Mouse (Mus musculus): ENCODE results near the gene Plekhg2. TPM values are rescaled to one million over a fixed set of nuclear protein-coding genes. Genes with fewer than 3 reads are reported as not detected.

Gene Plekhg2
- polyA plus RNA-seq, 1 experiment from 2014 or later, result 6.3 TPM

DNA sequence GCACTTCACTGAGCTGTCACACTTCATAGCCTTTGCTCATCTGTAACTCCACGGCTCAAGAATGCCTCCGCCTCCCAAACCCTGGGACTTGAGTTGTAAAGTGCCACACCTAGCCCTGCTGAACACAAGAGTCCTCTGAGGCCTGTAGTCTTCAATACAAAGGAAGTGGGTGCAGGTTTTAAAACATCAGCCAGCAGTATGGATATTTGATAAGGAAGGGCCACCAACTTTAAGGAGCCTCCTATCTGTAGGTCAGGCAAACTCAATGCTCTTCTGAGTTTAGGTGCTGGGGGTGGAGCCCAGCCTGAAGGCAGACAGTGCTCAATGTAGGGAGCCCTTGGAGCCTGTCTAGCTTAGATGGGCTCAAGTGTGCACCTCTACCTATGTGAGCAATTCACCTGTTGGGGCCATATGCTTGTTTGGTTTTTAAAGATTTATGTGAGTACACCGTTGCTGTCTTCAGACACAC, 18.3 kb downstream of the Plekhg2 start:
- H3K27ac ChIP-seq (ENCODE audit: low read length), result no peak overlapping the region
- no peak for ATAC-seq (ENCODE audit: low read depth)
- H3K27me3 ChIP-seq (ENCODE audit: control insufficient read depth, insufficient read depth, low read depth, low read length), result no peaks in the 10 kb centered on the region
- H3K4me3 ChIP-seq (ENCODE audit: low read depth, low read length), result no peak overlapping the region
- H3K9ac ChIP-seq (ENCODE audit: low read depth, low read length), result no peak overlapping the region
- H3K36me3 ChIP-seq (ENCODE audit: control insufficient read depth, insufficient read depth), result peaks cover 25% of the 10 kb centered on the region
- no peaks in the 10 kb centered on the region for H3K9me3 ChIP-seq (replicated peaks; ENCODE audit: control insufficient read depth, low read length)
- no peak overlapping the region for H3K4me2 ChIP-seq (ENCODE audit: low read depth, low read length)
- WGBS (ENCODE audit: insufficient replicate concordance), result 69% methylated on average over 3 of the region's 3 CpGs
- H3K4me1 ChIP-seq (ENCODE audit: control insufficient read depth, low read depth, low read length), result peaks cover 40% of the 10 kb centered on the region

DNA sequence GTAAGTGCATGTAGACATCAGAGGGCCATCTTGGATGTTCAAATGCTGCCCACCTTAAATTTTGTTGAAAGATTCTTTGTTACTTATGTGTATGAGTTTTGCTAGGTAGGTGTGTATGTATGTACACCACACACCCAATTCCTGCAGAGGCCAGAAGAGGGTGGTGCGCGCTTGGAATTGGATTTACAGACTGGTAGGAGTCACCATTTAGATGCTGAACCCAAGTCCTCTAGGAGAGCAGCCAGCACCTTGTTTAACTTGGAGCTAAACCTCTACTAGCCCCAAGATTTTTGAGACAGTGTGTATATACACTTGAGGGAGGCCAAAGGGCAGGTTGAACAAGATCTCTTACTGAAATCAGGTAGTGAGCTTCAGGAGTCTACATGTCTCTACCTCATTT, 19.1 kb downstream of the Plekhg2 start:
- peaks cover 40% of the 10 kb centered on the region for H3K4me1 ChIP-seq (ENCODE audit: control insufficient read depth, low read depth, low read length)
- H3K4me2 ChIP-seq (ENCODE audit: low read depth, low read length), result no peak overlapping the region
- WGBS (ENCODE audit: insufficient replicate concordance), result 91% methylated on average over 2 of the region's 2 CpGs
- H3K36me3 ChIP-seq (ENCODE audit: control insufficient read depth, insufficient read depth), result peaks cover 25% of the 10 kb centered on the region
- no peaks in the 10 kb centered on the region for H3K27me3 ChIP-seq (ENCODE audit: control insufficient read depth, insufficient read depth, low read depth, low read length)
- no peak overlapping the region for H3K4me3 ChIP-seq (ENCODE audit: low read depth, low read length)
- ATAC-seq (ENCODE audit: low read depth), result no peak
- H3K27ac ChIP-seq (ENCODE audit: low read length), result no peak overlapping the region
- no peaks in the 10 kb centered on the region for H3K9me3 ChIP-seq (replicated peaks; ENCODE audit: control insufficient read depth, low read length)
- H3K9ac ChIP-seq (ENCODE audit: low read depth, low read length), result no peak overlapping the region

DNA sequence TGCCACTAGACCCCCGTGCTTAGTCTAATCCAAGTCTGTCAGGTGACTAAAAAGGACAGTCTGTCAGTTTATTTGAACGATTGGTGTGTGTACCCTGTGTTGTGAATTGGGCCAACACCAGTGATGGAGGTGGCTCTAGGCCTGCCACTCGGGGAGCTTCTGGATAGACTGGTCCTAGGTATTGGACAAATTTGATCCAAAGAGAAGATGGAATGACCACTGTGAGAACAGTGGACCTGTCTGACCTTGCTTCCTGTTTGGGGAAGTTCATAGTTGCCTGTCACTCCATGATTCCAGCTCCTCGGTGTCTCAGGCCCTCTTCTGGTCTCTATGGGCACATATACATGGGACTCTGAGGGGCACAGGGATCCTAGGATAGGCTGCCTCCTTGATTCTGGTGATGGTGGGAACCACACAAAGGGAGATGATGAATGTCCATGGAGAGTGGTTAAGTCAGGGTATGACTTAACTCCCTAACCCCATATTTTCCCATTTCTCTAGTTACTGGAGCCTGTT, 20.7 kb downstream of the Plekhg2 start:
- 7% methylated on average over 4 of the region's 4 CpGs for WGBS (ENCODE audit: insufficient replicate concordance)
- peak overlapping the region; percentile 87 for H3K4me2 ChIP-seq (ENCODE audit: low read depth, low read length)
- peak overlapping the region; percentile 89 for H3K4me3 ChIP-seq (ENCODE audit: low read depth, low read length)
- peak overlapping the region; percentile 95 for H3K9ac ChIP-seq (ENCODE audit: low read depth, low read length)
- no peaks in the 10 kb centered on the region for H3K27me3 ChIP-seq (ENCODE audit: control insufficient read depth, insufficient read depth, low read depth, low read length)
- peak overlapping the region; percentile 73 for H3K27ac ChIP-seq (ENCODE audit: low read length)
- H3K36me3 ChIP-seq (ENCODE audit: control insufficient read depth, insufficient read depth), result peaks cover 25% of the 10 kb centered on the region
- H3K4me1 ChIP-seq (ENCODE audit: control insufficient read depth, low read depth, low read length), result peaks cover 30% of the 10 kb centered on the region
- ATAC-seq (ENCODE audit: low read depth), result no peak
- H3K9me3 ChIP-seq (replicated peaks; ENCODE audit: control insufficient read depth, low read length), result no peaks in the 10 kb centered on the region

DNA sequence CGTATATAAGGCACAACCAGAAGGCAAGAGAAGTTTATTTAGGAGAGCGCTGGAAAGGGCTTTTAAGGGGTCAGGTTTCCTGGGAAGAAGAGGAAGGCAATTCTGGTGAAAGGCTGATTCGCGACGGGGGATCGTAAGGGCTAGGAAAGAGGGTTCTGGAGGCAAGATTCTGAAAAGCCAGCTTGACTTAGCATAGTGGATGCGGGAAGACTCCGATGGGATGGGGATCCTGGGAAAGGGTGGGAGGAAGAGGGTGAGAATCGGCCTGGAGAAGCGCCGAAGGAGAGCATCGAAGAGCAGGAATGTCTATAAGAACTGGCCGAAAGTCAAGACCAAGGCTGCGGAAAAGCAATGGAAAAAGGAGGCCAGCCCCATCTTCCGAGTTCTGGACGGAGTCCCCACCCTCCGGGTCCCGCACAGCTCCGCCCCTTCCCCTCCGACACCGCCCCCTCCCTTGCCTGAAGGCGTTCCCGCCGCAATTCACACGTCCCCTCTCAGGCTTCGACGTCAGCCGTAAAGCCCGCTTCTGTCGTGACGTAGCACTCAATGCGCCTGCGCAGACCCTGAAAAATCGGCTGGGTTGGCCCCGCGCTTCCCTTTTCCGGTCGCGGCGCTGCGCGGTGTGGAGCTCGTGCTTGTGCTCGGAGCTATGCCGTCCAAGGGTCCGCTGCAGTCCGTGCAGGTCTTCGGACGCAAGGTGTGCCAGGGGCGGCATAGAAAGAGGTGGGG, 22.1 kb downstream of the Plekhg2 start, which contains the start of gene Rps16:
Gene Rps16 (plus strand): TSS at position 498 of the 729 bp plus-strand sequence.
- peak within 1 kb of the TSS; percentile 95 for H3K9ac ChIP-seq (ENCODE audit: low read depth, low read length)
- peak; percentile 94 for ATAC-seq (ENCODE audit: low read depth)
- peaks cover 27% of the 10 kb centered on the region for H3K4me1 ChIP-seq (ENCODE audit: control insufficient read depth, low read depth, low read length)
- peak within 1 kb of the TSS; percentile 87 for H3K4me2 ChIP-seq (ENCODE audit: low read depth, low read length)
- H3K9me3 ChIP-seq (replicated peaks; ENCODE audit: control insufficient read depth, low read length), result no peaks in the 10 kb centered on the region
- H3K36me3 ChIP-seq (ENCODE audit: control insufficient read depth, insufficient read depth), result peaks cover 25% of the 10 kb centered on the region
- WGBS (ENCODE audit: insufficient replicate concordance), result 2% methylated on average over 50 of the region's 50 CpGs
- peak within 1 kb of the TSS; percentile 73 for H3K27ac ChIP-seq (ENCODE audit: low read length)
- H3K27me3 ChIP-seq (ENCODE audit: control insufficient read depth, insufficient read depth, low read depth, low read length), result no peaks in the 10 kb centered on the region
- peak within 1 kb of the TSS; percentile 89 for H3K4me3 ChIP-seq (ENCODE audit: low read depth, low read length)

DNA sequence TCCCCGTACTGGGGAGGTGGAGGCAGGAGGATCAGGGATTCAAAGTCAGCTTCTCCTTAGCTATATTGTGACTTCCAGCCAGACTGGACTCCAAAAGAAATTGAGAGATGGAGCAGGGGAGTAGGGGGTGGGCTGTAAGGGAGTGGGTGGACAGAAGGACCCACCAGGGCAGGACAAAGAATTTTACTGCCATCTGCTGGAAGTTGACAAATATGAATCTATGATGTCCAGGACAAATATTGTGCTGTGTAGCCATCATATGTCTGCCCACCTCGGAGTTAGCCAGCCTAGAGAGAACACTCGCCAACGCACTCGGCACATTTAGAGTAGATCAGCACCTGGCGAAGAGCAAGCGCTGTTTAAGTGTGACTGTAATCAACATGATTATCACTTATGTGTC, 23.8 kb downstream of the Plekhg2 start:
- 75% methylated on average over 7 of the region's 7 CpGs for WGBS (ENCODE audit: insufficient replicate concordance)
- H3K9me3 ChIP-seq (replicated peaks; ENCODE audit: control insufficient read depth, low read length), result no peaks in the 10 kb centered on the region
- no peak overlapping the region for H3K9ac ChIP-seq (ENCODE audit: low read depth, low read length)
- H3K36me3 ChIP-seq (ENCODE audit: control insufficient read depth, insufficient read depth), result peaks cover 17% of the 10 kb centered on the region
- no peak overlapping the region for H3K4me2 ChIP-seq (ENCODE audit: low read depth, low read length)
- H3K4me3 ChIP-seq (ENCODE audit: low read depth, low read length), result no peak overlapping the region
- H3K27ac ChIP-seq (ENCODE audit: low read length), result peak overlapping the region; percentile 67; the same call in 1 of the 2 replicates
- H3K4me1 ChIP-seq (ENCODE audit: control insufficient read depth, low read depth, low read length), result peaks cover 27% of the 10 kb centered on the region
- no peaks in the 10 kb centered on the region for H3K27me3 ChIP-seq (ENCODE audit: control insufficient read depth, insufficient read depth, low read depth, low read length)
- no peak for ATAC-seq (ENCODE audit: low read depth)

DNA sequence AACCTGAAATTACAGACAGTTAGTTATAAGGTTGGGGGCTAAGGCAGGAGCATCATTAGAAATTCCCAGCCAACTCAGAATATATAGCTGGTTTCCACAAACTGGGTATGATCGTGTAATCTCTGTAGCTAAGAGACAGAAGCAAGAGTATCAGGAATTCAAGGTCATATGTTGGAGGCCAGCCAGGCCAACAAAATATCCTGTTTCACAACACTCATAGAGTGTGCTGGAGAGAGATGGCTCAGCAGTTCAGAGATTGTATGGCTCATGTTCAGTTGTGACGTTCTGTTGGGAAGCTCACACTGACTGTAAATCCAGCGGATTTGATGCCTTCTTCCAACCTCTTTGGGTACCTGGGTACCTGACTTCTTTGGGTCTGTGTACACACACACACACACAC, 24.7 kb downstream of the Plekhg2 start:
- 0 out of 2 replicates have a peak, but pooled peaks have one; percentile 25 for ATAC-seq (ENCODE audit: low read depth)
- peaks cover 21% of the 10 kb centered on the region for H3K4me1 ChIP-seq (ENCODE audit: control insufficient read depth, low read depth, low read length)
- H3K27ac ChIP-seq (ENCODE audit: low read length), result peak overlapping the region; percentile 67
- no peaks in the 10 kb centered on the region for H3K9me3 ChIP-seq (replicated peaks; ENCODE audit: control insufficient read depth, low read length)
- WGBS (ENCODE audit: insufficient replicate concordance), result 60% methylated on average over 3 of the region's 3 CpGs
- H3K4me3 ChIP-seq (ENCODE audit: low read depth, low read length), result no peak overlapping the region
- peaks cover 8% of the 10 kb centered on the region for H3K36me3 ChIP-seq (ENCODE audit: control insufficient read depth, insufficient read depth)
- no peaks in the 10 kb centered on the region for H3K27me3 ChIP-seq (ENCODE audit: control insufficient read depth, insufficient read depth, low read depth, low read length)
- H3K4me2 ChIP-seq (ENCODE audit: low read depth, low read length), result no peak overlapping the region
- no peak overlapping the region for H3K9ac ChIP-seq (ENCODE audit: low read depth, low read length)

DNA sequence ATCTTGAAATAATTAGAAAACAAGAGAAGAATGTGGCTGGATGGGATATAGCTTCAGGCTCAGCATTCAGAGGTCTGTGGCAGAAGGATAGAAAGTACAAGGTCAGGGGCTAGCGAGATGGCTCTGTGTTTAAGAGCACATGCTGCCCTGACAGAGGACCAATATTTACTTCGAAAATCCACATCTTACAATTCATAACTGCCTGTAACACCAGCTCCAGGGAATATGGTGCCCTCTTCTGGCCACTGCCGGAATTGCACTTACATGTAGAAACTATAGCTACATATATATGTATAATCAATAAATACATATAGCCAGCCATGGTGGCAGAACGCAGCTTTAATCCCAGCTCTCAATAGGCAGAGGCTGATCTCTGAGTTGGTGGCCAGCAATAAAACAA, 27.8 kb downstream of the Plekhg2 start:
- Histone ChIP-seq H3K27ac (ENCODE audit: low read length) (no peak overlapping the region), H3K9ac (ENCODE audit: low read depth, low read length) (no peak overlapping the region), H3K4me1 (ENCODE audit: control insufficient read depth, low read depth, low read length) (peaks cover 14% of the 10 kb centered on the region), H3K4me2 (ENCODE audit: low read depth, low read length) (no peak overlapping the region), H3K27me3 (ENCODE audit: control insufficient read depth, insufficient read depth, low read depth, low read length) (no peaks in the 10 kb centered on the region), H3K9me3 (replicated peaks; ENCODE audit: control insufficient read depth, low read length) (no peaks in the 10 kb centered on the region), H3K4me3 (ENCODE audit: low read depth, low read length) (no peak overlapping the region), H3K36me3 (ENCODE audit: control insufficient read depth, insufficient read depth) (no peaks in the 10 kb centered on the region)
- WGBS (ENCODE audit: insufficient replicate concordance), result 5% methylated on average over 4 of the region's 4 CpGs
- no peak for ATAC-seq (ENCODE audit: low read depth)

DNA sequence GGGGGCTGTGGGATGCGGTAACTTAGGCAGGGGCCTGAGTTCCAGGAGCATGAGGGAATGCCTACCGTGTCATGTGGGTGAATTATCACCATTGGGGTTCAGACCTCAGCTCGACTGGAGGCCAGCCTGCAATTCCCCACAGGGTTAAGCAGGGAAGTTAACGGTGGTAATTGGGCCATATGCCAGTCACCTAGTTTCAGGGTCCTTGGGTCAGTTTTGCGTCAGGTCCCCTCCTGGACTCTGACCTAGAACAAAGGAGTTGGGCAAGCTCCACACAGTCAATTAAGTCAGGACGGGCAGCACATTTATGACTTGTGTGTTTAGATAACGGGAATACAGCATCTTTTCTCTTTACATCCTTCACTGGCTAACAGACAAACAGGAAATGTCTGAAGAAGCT, 31.0 kb downstream of the Plekhg2 start:
- Histone ChIP-seq H3K27me3 (ENCODE audit: control insufficient read depth, insufficient read depth, low read depth, low read length) (no peaks in the 10 kb centered on the region), H3K4me1 (ENCODE audit: control insufficient read depth, low read depth, low read length) (peaks cover 26% of the 10 kb centered on the region), H3K4me2 (ENCODE audit: low read depth, low read length) (no peak overlapping the region), H3K4me3 (ENCODE audit: low read depth, low read length) (no peak overlapping the region), H3K36me3 (ENCODE audit: control insufficient read depth, insufficient read depth) (no peaks in the 10 kb centered on the region), H3K9ac (ENCODE audit: low read depth, low read length) (no peak overlapping the region), H3K27ac (ENCODE audit: low read length) (peak overlapping the region; percentile 44; the same call in 1 of the 2 replicates), H3K9me3 (replicated peaks; ENCODE audit: control insufficient read depth, low read length) (no peaks in the 10 kb centered on the region)
- ATAC-seq (ENCODE audit: low read depth), result no peak
- WGBS (ENCODE audit: insufficient replicate concordance), result 41% methylated on average over 7 of the region's 7 CpGs

DNA sequence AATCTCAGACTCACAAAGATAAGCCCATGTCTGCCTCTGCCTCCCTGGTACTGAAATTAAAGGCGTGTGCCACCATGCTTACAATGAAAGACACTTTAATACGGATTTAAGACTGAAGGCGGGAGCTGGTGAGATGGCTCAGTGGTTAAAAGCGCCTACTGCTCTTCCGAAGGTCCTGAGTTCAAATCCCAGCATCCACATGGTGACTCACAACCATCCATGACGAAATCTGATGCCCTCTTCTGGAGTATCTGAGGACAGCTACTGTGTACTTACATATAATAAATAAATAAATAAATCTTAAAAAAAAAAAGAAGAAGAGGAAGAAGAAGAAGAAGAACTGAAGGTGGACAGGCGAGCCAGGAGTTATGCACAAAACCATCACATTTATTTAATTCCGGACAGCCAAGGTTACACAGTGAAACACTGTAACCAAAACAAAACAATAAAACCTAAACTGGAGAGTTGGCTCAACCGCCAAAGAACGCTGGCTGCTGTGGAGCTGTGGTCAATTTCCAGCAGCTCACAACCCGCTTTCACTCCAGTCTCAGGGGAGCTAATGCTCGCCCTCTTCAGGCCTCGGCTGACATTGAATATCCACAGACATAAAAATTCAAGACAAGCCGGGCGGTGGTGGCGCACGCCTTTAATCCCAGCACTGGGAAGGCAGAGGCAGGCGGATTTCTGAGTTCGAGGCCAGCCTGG, 33.0 kb downstream of the Plekhg2 start:
- Histone ChIP-seq H3K4me3 (ENCODE audit: low read depth, low read length) (peak overlapping the region; percentile 99), H3K36me3 (ENCODE audit: control insufficient read depth, insufficient read depth) (no peaks in the 10 kb centered on the region; the same call in 1 of the 2 replicates), H3K9me3 (replicated peaks; ENCODE audit: control insufficient read depth, low read length) (no peaks in the 10 kb centered on the region), H3K27me3 (ENCODE audit: control insufficient read depth, insufficient read depth, low read depth, low read length) (no peaks in the 10 kb centered on the region), H3K4me2 (ENCODE audit: low read depth, low read length) (peak overlapping the region; percentile 87), H3K4me1 (ENCODE audit: control insufficient read depth, low read depth, low read length) (peaks cover 26% of the 10 kb centered on the region), H3K27ac (ENCODE audit: low read length) (peak overlapping the region; percentile 97), H3K9ac (ENCODE audit: low read depth, low read length) (peak overlapping the region; percentile 69)
- no peak for ATAC-seq (ENCODE audit: low read depth)
- 31% methylated on average over 19 of the region's 19 CpGs for WGBS (ENCODE audit: insufficient replicate concordance)

Measured in liver, embryonic 16.5 days (tissue).